Mouse (Mus musculus): ENCODE measurements at regions not wholly inside any gene's neighbourhood (a gene's known extent, or its start where the extent isn't known, plus 50 kb on each side); places are given as distances from the start of the nearest gene placed in this dataset.

GRCm38 (mm10) chr2:50552437-50552836, 255.8 kb upstream of the Mmadhc start:
- Histone ChIP-seq H3K4me1 (ENCODE audit: control insufficient read depth, insufficient read depth, low read length) (no peaks in the 10 kb centered on the region), H3K9ac (ENCODE audit: low read depth, low read length) (no peak overlapping the region), H3K9me3 (ENCODE audit: control insufficient read depth, low read length) (no peaks in the 10 kb centered on the region), H3K36me3 (ENCODE audit: control insufficient read depth, insufficient read depth, low read length) (no peaks in the 10 kb centered on the region), H3K27ac (ENCODE audit: low read length) (no peak overlapping the region), H3K4me3 (ENCODE audit: low read length) (no peak overlapping the region), H3K27me3 (replicated peaks; ENCODE audit: control insufficient read depth, insufficient read depth, low read length) (no peaks in the 10 kb centered on the region), H3K4me2 (ENCODE audit: low read depth, low read length) (no peak overlapping the region)
- no peak for ATAC-seq
- 91% methylated on average over 2 of the region's 2 CpGs for WGBS

GRCm38 (mm10) chr2:50549871-50550270, 253.3 kb upstream of the Mmadhc start:
- peak; percentile 53; the same call in 1 of the 2 replicates for ATAC-seq
- no peak overlapping the region for H3K9ac ChIP-seq (ENCODE audit: low read depth, low read length)
- WGBS = 76% methylated on average over 8 of the region's 8 CpGs

GRCm38 (mm10) chr2:50539741-50540441, 243.3 kb upstream of the Mmadhc start:
- Histone ChIP-seq H3K4me1 (ENCODE audit: control insufficient read depth, insufficient read depth, low read length) (no peaks in the 10 kb centered on the region), H3K9ac (ENCODE audit: low read depth, low read length) (no peak overlapping the region), H3K36me3 (ENCODE audit: control insufficient read depth, insufficient read depth, low read length) (no peaks in the 10 kb centered on the region), H3K4me2 (ENCODE audit: low read depth, low read length) (no peak overlapping the region), H3K4me3 (ENCODE audit: low read length) (no peak overlapping the region), H3K27ac (ENCODE audit: low read length) (no peak overlapping the region), H3K9me3 (ENCODE audit: control insufficient read depth, low read length) (no peaks in the 10 kb centered on the region), H3K27me3 (replicated peaks; ENCODE audit: control insufficient read depth, insufficient read depth, low read length) (no peaks in the 10 kb centered on the region)
- WGBS = 87% methylated on average over 2 of the region's 2 CpGs
- ATAC-seq = no peak

More at GRCm38 (mm10) chr2:50549871-50550270, 253.3 kb upstream of the Mmadhc start:
- Histone ChIP-seq H3K4me2 (ENCODE audit: low read depth, low read length) (no peak overlapping the region), H3K27me3 (replicated peaks; ENCODE audit: control insufficient read depth, insufficient read depth, low read length) (no peaks in the 10 kb centered on the region), H3K9me3 (ENCODE audit: control insufficient read depth, low read length) (no peaks in the 10 kb centered on the region), H3K36me3 (ENCODE audit: control insufficient read depth, insufficient read depth, low read length) (no peaks in the 10 kb centered on the region), H3K4me3 (ENCODE audit: low read length) (no peak overlapping the region), H3K4me1 (ENCODE audit: control insufficient read depth, insufficient read depth, low read length) (no peaks in the 10 kb centered on the region), H3K27ac (ENCODE audit: low read length) (no peak overlapping the region)

GRCm38 (mm10) chr2:50538068-50538467, 241.5 kb upstream of the Mmadhc start:
- Histone ChIP-seq H3K27ac (ENCODE audit: low read length) (no peak overlapping the region), H3K4me1 (ENCODE audit: control insufficient read depth, insufficient read depth, low read length) (no peaks in the 10 kb centered on the region), H3K36me3 (ENCODE audit: control insufficient read depth, insufficient read depth, low read length) (no peaks in the 10 kb centered on the region), H3K9me3 (ENCODE audit: control insufficient read depth, low read length) (no peaks in the 10 kb centered on the region), H3K4me3 (ENCODE audit: low read length) (no peak overlapping the region), H3K9ac (ENCODE audit: low read depth, low read length) (no peak overlapping the region), H3K27me3 (replicated peaks; ENCODE audit: control insufficient read depth, insufficient read depth, low read length) (no peaks in the 10 kb centered on the region), H3K4me2 (ENCODE audit: low read depth, low read length) (no peak overlapping the region)
- ATAC-seq = no peak
- 55% methylated on average over 5 of the region's 5 CpGs for WGBS

- ATAC-seq = no peak
- WGBS = 83% methylated on average over 4 of the region's 4 CpGs
- Histone ChIP-seq H3K9me3 (ENCODE audit: control insufficient read depth, low read length) (no peaks in the 10 kb centered on the region), H3K27ac (ENCODE audit: low read length) (no peak overlapping the region), H3K36me3 (ENCODE audit: control insufficient read depth, insufficient read depth, low read length) (no peaks in the 10 kb centered on the region), H3K4me3 (ENCODE audit: low read length) (no peak overlapping the region), H3K4me1 (ENCODE audit: control insufficient read depth, insufficient read depth, low read length) (no peaks in the 10 kb centered on the region), H3K9ac (ENCODE audit: low read depth, low read length) (no peak overlapping the region), H3K27me3 (replicated peaks; ENCODE audit: control insufficient read depth, insufficient read depth, low read length) (no peaks in the 10 kb centered on the region), H3K4me2 (ENCODE audit: low read depth, low read length) (no peak overlapping the region)
Observed at GRCm38 (mm10) chr2:50535085-50535878, 238.7 kb upstream of the Mmadhc start.

- Histone ChIP-seq H3K4me1 (ENCODE audit: control insufficient read depth, insufficient read depth, low read length) (no peaks in the 10 kb centered on the region), H3K27ac (ENCODE audit: low read length) (no peak overlapping the region), H3K4me3 (ENCODE audit: low read length) (no peak overlapping the region), H3K9me3 (ENCODE audit: control insufficient read depth, low read length) (no peaks in the 10 kb centered on the region), H3K4me2 (ENCODE audit: low read depth, low read length) (no peak overlapping the region), H3K27me3 (replicated peaks; ENCODE audit: control insufficient read depth, insufficient read depth, low read length) (no peaks in the 10 kb centered on the region), H3K9ac (ENCODE audit: low read depth, low read length) (no peak overlapping the region), H3K36me3 (ENCODE audit: control insufficient read depth, insufficient read depth, low read length) (no peaks in the 10 kb centered on the region)
- ATAC-seq = no peak
- WGBS = 80% methylated on average over 2 of the region's 2 CpGs
Observed at GRCm38 (mm10) chr2:50533702-50534101, 237.1 kb upstream of the Mmadhc start.

- no peaks in the 10 kb centered on the region for H3K36me3 ChIP-seq (ENCODE audit: control insufficient read depth, insufficient read depth, low read length)
- H3K27ac ChIP-seq (ENCODE audit: low read length) = no peak overlapping the region
- H3K9ac ChIP-seq (ENCODE audit: low read depth, low read length) = no peak overlapping the region
- no peaks in the 10 kb centered on the region for H3K27me3 ChIP-seq (replicated peaks; ENCODE audit: control insufficient read depth, insufficient read depth, low read length)
- ATAC-seq = no peak
- no peak overlapping the region for H3K4me2 ChIP-seq (ENCODE audit: low read depth, low read length)
- H3K4me1 ChIP-seq (ENCODE audit: control insufficient read depth, insufficient read depth, low read length) = peaks cover 2% of the 10 kb centered on the region; the same call in 1 of the 2 replicates
- no peak overlapping the region for H3K4me3 ChIP-seq (ENCODE audit: low read length)
- H3K9me3 ChIP-seq (ENCODE audit: control insufficient read depth, low read length) = no peaks in the 10 kb centered on the region
Observed at GRCm38 (mm10) chr2:50527425-50527824, 230.8 kb upstream of the Mmadhc start.

GRCm38 (mm10) chr2:50524838-50525615, 228.4 kb upstream of the Mmadhc start:
- Histone ChIP-seq H3K36me3 (ENCODE audit: control insufficient read depth, insufficient read depth, low read length) (no peaks in the 10 kb centered on the region), H3K4me3 (ENCODE audit: low read length) (no peak overlapping the region), H3K9me3 (ENCODE audit: control insufficient read depth, low read length) (no peaks in the 10 kb centered on the region), H3K9ac (ENCODE audit: low read depth, low read length) (no peak overlapping the region), H3K4me2 (ENCODE audit: low read depth, low read length) (no peak overlapping the region), H3K27ac (ENCODE audit: low read length) (no peak overlapping the region), H3K27me3 (replicated peaks; ENCODE audit: control insufficient read depth, insufficient read depth, low read length) (no peaks in the 10 kb centered on the region), H3K4me1 (ENCODE audit: control insufficient read depth, insufficient read depth, low read length) (peaks cover 2% of the 10 kb centered on the region; the same call in 1 of the 2 replicates)
- no peak for ATAC-seq
- whole genome bisulfite sequencing = 86% methylated on average over 10 of the region's 10 CpGs

GRCm38 (mm10) chr2:50520169-50520568, 223.6 kb upstream of the Mmadhc start:
- Histone ChIP-seq H3K9me3 (ENCODE audit: control insufficient read depth, low read length) (no peaks in the 10 kb centered on the region), H3K27ac (ENCODE audit: low read length) (no peak overlapping the region), H3K9ac (ENCODE audit: low read depth, low read length) (no peak overlapping the region), H3K36me3 (ENCODE audit: control insufficient read depth, insufficient read depth, low read length) (no peaks in the 10 kb centered on the region), H3K27me3 (replicated peaks; ENCODE audit: control insufficient read depth, insufficient read depth, low read length) (no peaks in the 10 kb centered on the region), H3K4me3 (ENCODE audit: low read length) (no peak overlapping the region), H3K4me1 (ENCODE audit: control insufficient read depth, insufficient read depth, low read length) (no peaks in the 10 kb centered on the region), H3K4me2 (ENCODE audit: low read depth, low read length) (no peak overlapping the region)
- ATAC-seq = no peak
- WGBS = 23% methylated on average over 8 of the region's 8 CpGs
